Mouse (Mus musculus): ENCODE results near the gene Foxe3. TPM values are rescaled to one million over a fixed set of nuclear protein-coding genes. Genes with fewer than 3 reads are reported as not detected.

Foxe3 gene
- total and polyA plus RNA-seq, 3 experiments: not detected

DNA sequence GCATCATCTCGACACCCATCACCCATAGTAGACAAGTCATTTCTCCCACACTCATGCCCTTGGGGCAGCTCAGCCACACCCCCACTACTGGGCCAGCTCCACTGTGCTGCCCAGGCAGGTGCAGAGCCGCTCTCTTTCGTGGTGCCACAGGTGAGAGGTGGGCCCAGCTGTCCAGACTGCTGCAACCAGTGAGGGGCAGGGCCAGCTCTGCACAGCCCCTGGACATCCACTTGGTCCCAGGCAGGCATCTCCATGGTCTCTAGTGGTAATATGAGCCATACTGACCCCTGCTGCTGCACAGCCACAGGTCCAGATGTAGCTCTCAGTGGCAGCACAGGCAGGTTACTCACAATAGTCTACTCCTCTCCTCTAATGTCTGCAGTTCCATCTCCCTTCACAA is 27.4 kb upstream of the Foxe3 start:
- no peak for DNase-seq (ENCODE audit: extremely low read depth)
- Histone ChIP-seq H3K4me1 (ENCODE audit: control insufficient read depth in 1 of 2, insufficient read depth in 2 of 2) (peaks cover 0 to 5% of the 10 kb centered on the region in 2 experiments; a peak in 1 of 4 replicates), H3K9me3 (replicated peaks; ENCODE audit: low read length) (no peaks in the 10 kb centered on the region), H3K4me2 (ENCODE audit: insufficient read depth, low read depth, poor library complexity, severe bottlenecking) (no peak overlapping the region), H3K9ac (ENCODE audit: insufficient read depth, low read depth) (no peak overlapping the region), H3K27me3 (replicated peaks) (no peaks in the 10 kb centered on the region), H3K4me3 (replicated peaks in 1 of 3; ENCODE audit: low read depth in 2 of 3, low read length in 2 of 3, poor library complexity in 1 of 3) (no peak overlapping the region), H3K79me2 (replicated peaks; ENCODE audit: control insufficient read depth, extremely low read depth, insufficient read depth, poor library complexity, severe bottlenecking) (no peaks in the 10 kb centered on the region), H3K36me3 (replicated peaks in 1 of 2; ENCODE audit: control insufficient read depth in 1 of 2, insufficient read depth in 1 of 2, low read length in 1 of 2) (no peaks in the 10 kb centered on the region), H3K27ac (ENCODE audit: insufficient read depth, low read depth) (no peak overlapping the region)
- dilution Hi-C loops (cut with MboI; ENCODE audit: extremely low pct_ligation_motif_present, extremely low pct_unique_long_range_greater_than_20kb, low sequenced_read_pairs) (no loop called here), in situ Hi-C loops (cut with MboI; ENCODE audit: low pct_ligation_motif_present, low pct_unique_long_range_greater_than_20kb, low sequenced_read_pairs) (no loop called here)
- TF ChIP-seq NELFE (IDR thresholded peaks at IDR 0.05; ENCODE audit: low read depth, low read length) (no peak), BHLHE40 (IDR thresholded peaks at IDR 0.05; ENCODE audit: low read depth, low read length) (no peak), RCOR1 (conservative IDR thresholded peaks at IDR 0.05; ENCODE audit: low read depth, low read length) (no peak), JUND (conservative IDR thresholded peaks at IDR 0.05; ENCODE audit: low read depth, low read length) (no peak), ZNF384 (IDR thresholded peaks at IDR 0.05; ENCODE audit: low read depth, low read length) (no peak), ZC3H11A (IDR thresholded peaks at IDR 0.05; ENCODE audit: low read depth, low read length) (no peak), EP300 (IDR thresholded peaks at IDR 0.05; ENCODE audit: low read length) (no peak)

- Histone ChIP-seq H3K27ac (ENCODE audit: insufficient read depth, low read depth) (no peak overlapping the region), H3K36me3 (replicated peaks in 1 of 2; ENCODE audit: control insufficient read depth in 1 of 2, insufficient read depth in 1 of 2, low read length in 1 of 2) (no peaks in the 10 kb centered on the region), H3K9ac (ENCODE audit: insufficient read depth, low read depth) (no peak overlapping the region), H3K9me3 (replicated peaks; ENCODE audit: low read length) (no peaks in the 10 kb centered on the region), H3K79me2 (replicated peaks; ENCODE audit: control insufficient read depth, extremely low read depth, insufficient read depth, poor library complexity, severe bottlenecking) (no peaks in the 10 kb centered on the region), H3K4me2 (ENCODE audit: insufficient read depth, low read depth, poor library complexity, severe bottlenecking) (no peak overlapping the region), H3K4me1 (ENCODE audit: control insufficient read depth in 1 of 2, insufficient read depth in 2 of 2) (peaks cover 0 to 5% of the 10 kb centered on the region in 2 experiments; a peak in 2 of 4 replicates), H3K27me3 (replicated peaks) (peaks cover 1% of the 10 kb centered on the region), H3K4me3 (replicated peaks in 1 of 3; ENCODE audit: low read depth in 2 of 3, low read length in 2 of 3, poor library complexity in 1 of 3) (no peak overlapping the region)
- DNase-seq (ENCODE audit: extremely low read depth): no peak
- dilution Hi-C loops (cut with MboI; ENCODE audit: extremely low pct_ligation_motif_present, extremely low pct_unique_long_range_greater_than_20kb, low sequenced_read_pairs) (no loop called here), in situ Hi-C loops (cut with MboI; ENCODE audit: low pct_ligation_motif_present, low pct_unique_long_range_greater_than_20kb, low sequenced_read_pairs) (no loop called here)
- TF ChIP-seq RAD21 (IDR thresholded peaks at IDR 0.05; ENCODE audit: low read depth, low read length) (no peak), BHLHE40 (IDR thresholded peaks at IDR 0.05; ENCODE audit: low read depth, low read length) (no peak), CHD2 (IDR thresholded peaks at IDR 0.05; ENCODE audit: low read length) (no peak), ETS1 (conservative IDR thresholded peaks at IDR 0.05; ENCODE audit: low read depth, low read length) (no peak), PAX5 (IDR thresholded peaks at IDR 0.05; ENCODE audit: low read length) (no peak), JUN (IDR thresholded peaks at IDR 0.05; ENCODE audit: insufficient read depth, low read depth, low read length) (no peak), POLR2AphosphoS2 (IDR thresholded peaks at IDR 0.05; ENCODE audit: low read depth, low read length) (no peak), JUND (conservative IDR thresholded peaks at IDR 0.05; ENCODE audit: low read depth, low read length) (no peak), KAT2A (IDR thresholded peaks at IDR 0.05; ENCODE audit: insufficient replicate concordance, low read length) (no peak), UBTF (IDR thresholded peaks at IDR 0.05; ENCODE audit: low read depth, low read length) (no peak), SMC3 (IDR thresholded peaks at IDR 0.05; ENCODE audit: low read depth, low read length) (no peak)
Measured at GRCm38 (mm10) chr4:114947852-114948481, 22.2 kb upstream of the Foxe3 start.
